In genomic region chr1:164994247-164994660, GRCm38 (mm10) we compare ENCODE assay signal across 15 mouse cellular contexts. TPM values are rescaled to one million over a fixed set of nuclear protein-coding genes. Genes with fewer than 3 reads are reported as not detected.
DNase-seq lines count a peak whose midpoint lies in the region; ATAC-seq and TF ChIP-seq lines count a peak whose summit lies in the region.
"Had no signal": no experiment of that assay in that cellular context is flagged by ENCODE, and none has a peak within 500 bp of the region (broad histone marks: within the 10 kb centered on the region; RNA-seq: fewer than 3 reads in every experiment).

No protein-coding gene starts in this region.

- peaks cover 5% of the 10 kb centered on the region for H3K4me1 ChIP-seq in intestine, embryonic 14.5 days (replicated peaks; ENCODE audit: control insufficient read depth, insufficient read depth, low read length)
- no peaks in the 10 kb centered on the region for H3K4me1 ChIP-seq in intestine, postnatal 0 days (replicated peaks; ENCODE audit: control insufficient read depth, insufficient read depth, low read length)
- H3K4me1 ChIP-seq in intestine, embryonic 15.5 days (replicated peaks), result 0 out of 2 replicates have a peak, but pooled peaks cover 7% of the 10 kb centered on the region
- H3K4me1 ChIP-seq: embryonic facial prominence, embryonic 15.5 days; neural tube, embryonic 12.5 days had no signal

- H3K27ac ChIP-seq in intestine, embryonic 14.5 days (ENCODE audit: low read depth), result peak overlapping the region; percentile 57; the same call in 1 of the 2 replicates
- no peak overlapping the region for H3K27ac ChIP-seq in intestine, postnatal 0 days (ENCODE audit: low read depth, low read length)
- 0 out of 2 replicates have a peak overlapping the region, but pooled peaks have one; percentile 9 for H3K27ac ChIP-seq in intestine, embryonic 15.5 days
- H3K27ac ChIP-seq: embryonic facial prominence, embryonic 15.5 days; neural tube, embryonic 12.5 days had no signal

- no peaks in the 10 kb centered on the region for H3K27me3 ChIP-seq in intestine, embryonic 14.5 days (replicated peaks; ENCODE audit: control insufficient read depth, insufficient read depth, low read length)
- no peaks in the 10 kb centered on the region for H3K27me3 ChIP-seq in intestine, postnatal 0 days (replicated peaks; ENCODE audit: control insufficient read depth, insufficient read depth, low read length)
- H3K27me3 ChIP-seq in intestine, embryonic 15.5 days (replicated peaks), result no peaks in the 10 kb centered on the region
- H3K27me3 ChIP-seq: CH12.LX; embryonic facial prominence, embryonic 15.5 days; neural tube, embryonic 12.5 days had no signal

- ATAC-seq in intestine, embryonic 14.5 days (replicated peaks; ENCODE audit: low FRiP score, low TSS enrichment, low read depth), result peak; percentile 45
- no peak for ATAC-seq in intestine, postnatal 0 days
- peak; percentile 15; the same call in 1 of the 2 replicates for ATAC-seq in intestine, embryonic 15.5 days

- peak; percentile 64 for DNase-seq in intestine, embryonic 14.5 days (ENCODE audit: low spot score)
- peak; percentile 74 for DNase-seq in ES-CJ7 (ENCODE audit: low read depth, low spot score)
- DNase-seq in embryo, embryonic 9.5 days (ENCODE audit: extremely low spot score), result peak; percentile 27
- DNase-seq in adrenal gland, adult 2 months, result no peak
- DNase-seq in left cerebral cortex, adult 8-10 months (ENCODE audit: low spot score in 2 of 2), result no peak
- DNase-seq in cerebellum, adult 11-12 months, result no peak
- DNase-seq: kidney, postnatal 14 days; right cerebral cortex, postnatal 4 days; thymus, adult 2 months had no signal

- H3K9ac ChIP-seq in intestine, embryonic 14.5 days (ENCODE audit: low read length), result no peak overlapping the region
- H3K9ac ChIP-seq in intestine, postnatal 0 days (ENCODE audit: low read depth, low read length), result no peak overlapping the region
- no peak overlapping the region for H3K9ac ChIP-seq in intestine, embryonic 15.5 days
- H3K9ac ChIP-seq: embryonic facial prominence, embryonic 15.5 days; neural tube, embryonic 12.5 days had no signal

- H3K4me3 ChIP-seq in intestine, embryonic 14.5 days (ENCODE audit: low read depth, low read length), result no peak overlapping the region
- no peak overlapping the region for H3K4me3 ChIP-seq in intestine, postnatal 0 days (ENCODE audit: low read depth, low read length)
- H3K4me3 ChIP-seq in intestine, embryonic 15.5 days (replicated peaks), result no peak overlapping the region
- H3K4me3 ChIP-seq: embryonic facial prominence, embryonic 15.5 days; neural tube, embryonic 12.5 days had no signal

- no peak for TF ChIP-seq CTCF in intestine, postnatal 0 days (IDR thresholded peaks at IDR 0.05; ENCODE audit: low read depth)

- no peak overlapping the region for H3K4me2 ChIP-seq in intestine, embryonic 14.5 days (ENCODE audit: low read length)
- H3K4me2 ChIP-seq in intestine, postnatal 0 days (replicated peaks; ENCODE audit: low read depth), result no peak overlapping the region
- H3K4me2 ChIP-seq in intestine, embryonic 15.5 days (replicated peaks), result no peak overlapping the region
- H3K4me2 ChIP-seq: embryonic facial prominence, embryonic 15.5 days; neural tube, embryonic 12.5 days had no signal

- 14% methylated on average over 6 of the region's 6 CpGs for WGBS in intestine, embryonic 14.5 days
- 7% methylated on average over 6 of the region's 6 CpGs for WGBS in intestine, postnatal 0 days
- 7% methylated on average over 6 of the region's 6 CpGs for WGBS in intestine, embryonic 15.5 days

- no peaks in the 10 kb centered on the region for H3K9me3 ChIP-seq in intestine, embryonic 14.5 days (ENCODE audit: control insufficient read depth, low read length)
- no peaks in the 10 kb centered on the region for H3K9me3 ChIP-seq in intestine, postnatal 0 days (ENCODE audit: control insufficient read depth)
- no peaks in the 10 kb centered on the region for H3K9me3 ChIP-seq in intestine, embryonic 15.5 days
- H3K9me3 ChIP-seq: embryonic facial prominence, embryonic 15.5 days; neural tube, embryonic 12.5 days had no signal

- no peaks in the 10 kb centered on the region for H3K36me3 ChIP-seq in intestine, embryonic 14.5 days (ENCODE audit: control insufficient read depth, insufficient read depth, low read length)
- no peaks in the 10 kb centered on the region for H3K36me3 ChIP-seq in intestine, postnatal 0 days (ENCODE audit: control insufficient read depth, insufficient read depth)
- H3K36me3 ChIP-seq in intestine, embryonic 15.5 days, result no peaks in the 10 kb centered on the region
- H3K36me3 ChIP-seq: embryonic facial prominence, embryonic 15.5 days; neural tube, embryonic 12.5 days had no signal

RNA-seq across cellular contexts. Expression of gene Xcl1, which starts 58.9 kb away (rescaled TPM):
- polyA plus RNA-seq in intestine, embryonic 14.5 days (2014; fragmentation: Nextera tagmentation; extraction: Ambion mirVana), result not detected in 2 replicates
- polyA plus RNA-seq in intestine, postnatal 0 days (2015; fragmentation: Nextera tagmentation; extraction: Ambion mirVana), result 0.31 TPM in 1 of 2 replicates, not detected in the other
- polyA plus RNA-seq in intestine, embryonic 15.5 days (2015; fragmentation: Nextera tagmentation; extraction: Ambion mirVana), result 0.83 TPM in 1 of 2 replicates, not detected in the other
- total RNA-seq in adrenal gland, adult 2 months (2021), result under 1 TPM in 1 of 2 experiments, not detected in 1; 0.83 TPM
- not detected in 2 replicates for polyA plus RNA-seq in adrenal gland, adult 2 months (2012; rRNA removed)
- not detected for total RNA-seq in left cerebral cortex, adult 8-10 months (2022)
- total RNA-seq: left cerebral cortex, postnatal 14 days had no signal
- polyA plus RNA-seq: embryonic facial prominence, embryonic 15.5 days; neural tube, embryonic 12.5 days had no signal

Comparison
In these comparisons a context has a peak if more than half of its experiments do, and no peak if none do; other contexts are left out.
1. DNase-seq: peak in intestine, embryonic 14.5 days (single experiment), ES-CJ7 (single experiment) and embryo, embryonic 9.5 days (single experiment); none in adrenal gland, adult 2 months (single experiment), left cerebral cortex, adult 8-10 months (0 of 2) and cerebellum, adult 11-12 months (single experiment).